Mouse (Mus musculus): ENCODE results near the gene Ddah2. TPM values are rescaled to one million over a fixed set of nuclear protein-coding genes. Genes with fewer than 3 reads are reported as not detected.

Gene Ddah2
- polyA plus RNA-seq, 1 experiment from 2014 or later: 222 TPM

GRCm38 (mm10) chr17:35083929-35084497 lies 25.2 kb downstream of the Ddah2 start:
- H3K27me3 ChIP-seq (ENCODE audit: control insufficient read depth, insufficient read depth, low read length): 0 out of 2 replicates have a peak, but pooled peaks cover 4% of the 10 kb centered on the region
- no peak overlapping the region for H3K9ac ChIP-seq (ENCODE audit: low read length)
- no peak overlapping the region for H3K4me2 ChIP-seq (ENCODE audit: low read length)
- no peak overlapping the region for H3K27ac ChIP-seq (replicated peaks in 1 of 2; ENCODE audit: control insufficient read depth in 1 of 2, insufficient read depth in 1 of 2, low read depth in 2 of 2, low read length in 2 of 2)
- no peaks in the 10 kb centered on the region for H3K36me3 ChIP-seq (ENCODE audit: control insufficient read depth, insufficient read depth, low read length)
- no peaks in the 10 kb centered on the region for H3K9me3 ChIP-seq (ENCODE audit: control insufficient read depth, low read length)
- peaks cover 9 to 11% of the 10 kb centered on the region in 2 experiments for H3K4me1 ChIP-seq (ENCODE audit: control insufficient read depth in 2 of 2, insufficient read depth in 2 of 2, low read length in 2 of 2)
- ATAC-seq (ENCODE audit: insufficient number of reproducible peaks, insufficient read depth, low FRiP score, low read depth): no peak
- 62% methylated on average over 3 of the region's 3 CpGs for WGBS
- H3K4me3 ChIP-seq (ENCODE audit: control insufficient read depth in 1 of 2, insufficient read depth in 1 of 2, low read depth in 1 of 2, low read length in 2 of 2): no peak overlapping the region

- Histone ChIP-seq H3K9ac (ENCODE audit: low read length) (no peak within 1 kb of the TSS), H3K27me3 (ENCODE audit: control insufficient read depth, insufficient read depth, low read length) (0 out of 2 replicates have a peak, but pooled peaks cover 4% of the 10 kb centered on the region), H3K4me3 (ENCODE audit: control insufficient read depth in 1 of 2, insufficient read depth in 1 of 2, low read depth in 1 of 2, low read length in 2 of 2) (no peak within 1 kb of the TSS), H3K4me2 (ENCODE audit: low read length) (no peak within 1 kb of the TSS), H3K4me1 (ENCODE audit: control insufficient read depth in 2 of 2, insufficient read depth in 2 of 2, low read length in 2 of 2) (peaks cover 6 to 8% of the 10 kb centered on the region in 2 experiments), H3K27ac (replicated peaks in 1 of 2; ENCODE audit: control insufficient read depth in 1 of 2, insufficient read depth in 1 of 2, low read depth in 2 of 2, low read length in 2 of 2) (no peak within 1 kb of the TSS), H3K9me3 (ENCODE audit: control insufficient read depth, low read length) (no peaks in the 10 kb centered on the region), H3K36me3 (ENCODE audit: control insufficient read depth, insufficient read depth, low read length) (no peaks in the 10 kb centered on the region)
- ATAC-seq (ENCODE audit: insufficient number of reproducible peaks, insufficient read depth, low FRiP score, low read depth): no peak
- 54% methylated on average over 7 of the region's 7 CpGs for WGBS
These were observed 26.5 kb downstream of the Ddah2 start, which contains the start of gene Ly6g6f for GRCm38 (mm10) chr17:35085208-35085865. Gene Ly6g6f, minus strand, starts transcription at chr17:35085610.

- H3K9ac ChIP-seq (ENCODE audit: low read length): no peak overlapping the region
- no peaks in the 10 kb centered on the region for H3K27me3 ChIP-seq (ENCODE audit: control insufficient read depth, insufficient read depth, low read length)
- H3K9me3 ChIP-seq (ENCODE audit: control insufficient read depth, low read length): no peaks in the 10 kb centered on the region
- H3K4me3 ChIP-seq (ENCODE audit: control insufficient read depth in 1 of 2, insufficient read depth in 1 of 2, low read depth in 1 of 2, low read length in 2 of 2): no peak overlapping the region
- no peak for ATAC-seq (ENCODE audit: insufficient number of reproducible peaks, insufficient read depth, low FRiP score, low read depth)
- H3K4me2 ChIP-seq (ENCODE audit: low read length): no peak overlapping the region
- H3K27ac ChIP-seq (replicated peaks in 1 of 2; ENCODE audit: control insufficient read depth in 1 of 2, insufficient read depth in 1 of 2, low read depth in 2 of 2, low read length in 2 of 2): no peak overlapping the region
- peaks cover 21% of the 10 kb centered on the region for H3K36me3 ChIP-seq (ENCODE audit: control insufficient read depth, insufficient read depth, low read length)
- WGBS: 27% methylated on average over 2 of the region's 2 CpGs
- H3K4me1 ChIP-seq (ENCODE audit: control insufficient read depth in 2 of 2, insufficient read depth in 2 of 2, low read length in 2 of 2): peaks cover 5 to 10% of the 10 kb centered on the region in 2 experiments
These were observed 29.3 kb downstream of the Ddah2 start for GRCm38 (mm10) chr17:35088151-35088550.

- Histone ChIP-seq H3K4me1 (ENCODE audit: control insufficient read depth in 2 of 2, insufficient read depth in 2 of 2, low read length in 2 of 2) (peaks cover 5 to 10% of the 10 kb centered on the region in 2 experiments), H3K9ac (ENCODE audit: low read length) (peak within 1 kb of the TSS; percentile 79), H3K27me3 (ENCODE audit: control insufficient read depth, insufficient read depth, low read length) (no peaks in the 10 kb centered on the region), H3K27ac (replicated peaks in 1 of 2; ENCODE audit: control insufficient read depth in 1 of 2, insufficient read depth in 1 of 2, low read depth in 2 of 2, low read length in 2 of 2) (peak within 1 kb of the TSS; percentile 87 to 97), H3K4me3 (ENCODE audit: control insufficient read depth in 1 of 2, insufficient read depth in 1 of 2, low read depth in 1 of 2, low read length in 2 of 2) (peak within 1 kb of the TSS; percentile 57 to 74), H3K4me2 (ENCODE audit: low read length) (peak within 1 kb of the TSS; percentile 72), H3K9me3 (ENCODE audit: control insufficient read depth, low read length) (no peaks in the 10 kb centered on the region), H3K36me3 (ENCODE audit: control insufficient read depth, insufficient read depth, low read length) (peaks cover 29% of the 10 kb centered on the region)
- WGBS: 3% methylated on average over 64 of the region's 67 CpGs
- ATAC-seq (ENCODE audit: insufficient number of reproducible peaks, insufficient read depth, low FRiP score, low read depth): peak; percentile 94
These were observed 30.2 kb downstream of the Ddah2 start, which contains the start of gene Abhd16a for GRCm38 (mm10) chr17:35088825-35089644. Gene Abhd16a, plus strand, starts transcription at chr17:35089263.

- H3K4me2 ChIP-seq (ENCODE audit: low read length): peak overlapping the region; percentile 72
- no peaks in the 10 kb centered on the region for H3K9me3 ChIP-seq (ENCODE audit: control insufficient read depth, low read length)
- no peaks in the 10 kb centered on the region for H3K27me3 ChIP-seq (ENCODE audit: control insufficient read depth, insufficient read depth, low read length)
- 60% methylated on average over 8 of the region's 8 CpGs for WGBS
- no peak for ATAC-seq (ENCODE audit: insufficient number of reproducible peaks, insufficient read depth, low FRiP score, low read depth)
- peaks cover 42% of the 10 kb centered on the region for H3K36me3 ChIP-seq (ENCODE audit: control insufficient read depth, insufficient read depth, low read length)
- H3K27ac ChIP-seq (replicated peaks in 1 of 2; ENCODE audit: control insufficient read depth in 1 of 2, insufficient read depth in 1 of 2, low read depth in 2 of 2, low read length in 2 of 2): peak overlapping the region; percentile 0 to 87; a peak in 2 of 4 replicates
- H3K4me1 ChIP-seq (ENCODE audit: control insufficient read depth in 2 of 2, insufficient read depth in 2 of 2, low read length in 2 of 2): peaks cover 5 to 10% of the 10 kb centered on the region in 2 experiments
- H3K4me3 ChIP-seq (ENCODE audit: control insufficient read depth in 1 of 2, insufficient read depth in 1 of 2, low read depth in 1 of 2, low read length in 2 of 2): peak overlapping the region; percentile 57 to 74; a peak in 3 of 4 replicates
- peak overlapping the region; percentile 79 for H3K9ac ChIP-seq (ENCODE audit: low read length)
These were observed 31.5 kb downstream of the Ddah2 start for GRCm38 (mm10) chr17:35090166-35090932.

- peaks cover 64% of the 10 kb centered on the region for H3K36me3 ChIP-seq (ENCODE audit: control insufficient read depth, insufficient read depth, low read length)
- no peak for ATAC-seq (ENCODE audit: insufficient number of reproducible peaks, insufficient read depth, low FRiP score, low read depth)
- no peak overlapping the region for H3K4me3 ChIP-seq (ENCODE audit: control insufficient read depth in 1 of 2, insufficient read depth in 1 of 2, low read depth in 1 of 2, low read length in 2 of 2)
- H3K27ac ChIP-seq (replicated peaks in 1 of 2; ENCODE audit: control insufficient read depth in 1 of 2, insufficient read depth in 1 of 2, low read depth in 2 of 2, low read length in 2 of 2): no peak overlapping the region
- H3K27me3 ChIP-seq (ENCODE audit: control insufficient read depth, insufficient read depth, low read length): no peaks in the 10 kb centered on the region
- H3K4me1 ChIP-seq (ENCODE audit: control insufficient read depth in 2 of 2, insufficient read depth in 2 of 2, low read length in 2 of 2): peaks cover 5 to 10% of the 10 kb centered on the region in 2 experiments
- WGBS: 90% methylated on average over 14 of the region's 14 CpGs
- H3K9ac ChIP-seq (ENCODE audit: low read length): no peak overlapping the region
- H3K4me2 ChIP-seq (ENCODE audit: low read length): no peak overlapping the region
- no peaks in the 10 kb centered on the region for H3K9me3 ChIP-seq (ENCODE audit: control insufficient read depth, low read length)
These were observed 33.8 kb downstream of the Ddah2 start for GRCm38 (mm10) chr17:35092403-35093198.
